Mouse (Mus musculus) lung, postnatal 0 days (tissue): ENCODE measurements around the gene Ldha. TPM values are rescaled to one million over a fixed set of nuclear protein-coding genes. Genes with fewer than 3 reads are reported as not detected.

ENCODE experiments used
- ATAC-seq: fragments of 200-750 bp; cut with Nextera tagmentation; 2 replicates; pipeline ENCODE4 v1.8.0; 2017; ENCODE audit warnings: moderate library complexity
- DNase-seq: peaks from one replicate; pipeline ENCODE4 v3.0.0-alpha.2; 2016; ENCODE audit warnings: low spot score
- H3K27ac ChIP-seq: fragments of 300-500 bp; sonication (generic); 2 replicates; pipeline ENCODE4 v1.5.1; 2014; ENCODE audit warnings: antibody characterized with exemption, mild to moderate bottlenecking, low read length, mixed read lengths
- H3K27me3 ChIP-seq: fragments of 300-500 bp; sonication (generic); replicated peaks from 2 replicates; pipeline ENCODE4 v1.6.1; 2014; ENCODE audit warnings: low read length, mixed read lengths; ENCODE audit not compliant: insufficient read depth
- H3K36me3 ChIP-seq: fragments of 300-500 bp; sonication (generic); 2 replicates; pipeline ENCODE4 v1.6.1; 2014; ENCODE audit warnings: low read length, mixed read lengths; ENCODE audit not compliant: insufficient read depth
- H3K4me1 ChIP-seq: fragments of 300-500 bp; sonication (generic); 2 replicates; pipeline ENCODE4 v1.6.1; 2014; ENCODE audit warnings: antibody characterized with exemption, low read depth, low read length, mixed read lengths; ENCODE audit not compliant: insufficient read depth
- H3K4me2 ChIP-seq: fragments of 300-500 bp; sonication (generic); replicated peaks from 2 replicates; pipeline ENCODE4 v1.6.1; 2014; ENCODE audit warnings: low read depth, mild to moderate bottlenecking, low read length, moderate library complexity, mixed read lengths
- H3K4me3 ChIP-seq: fragments of 300-500 bp; sonication (generic); 2 replicates; pipeline ENCODE4 v1.5.1; 2014; ENCODE audit warnings: low read depth, low read length
- H3K9ac ChIP-seq: fragments of 300-500 bp; sonication (generic); replicated peaks from 2 replicates; pipeline ENCODE4 v1.6.1; 2014; ENCODE audit warnings: low read depth, mild to moderate bottlenecking
- H3K9me3 ChIP-seq: fragments of 300-500 bp; sonication (generic); 2 replicates; pipeline ENCODE4 v1.6.1; 2016; ENCODE audit warnings: low read length, mixed read lengths
- CTCF ChIP-seq: IDR thresholded peaks from 2 replicates; pipeline ENCODE4 v1.5.1; 2016; ENCODE audit warnings: antibody characterized with exemption, mild to moderate bottlenecking
- EP300 ChIP-seq: IDR thresholded peaks from 2 replicates; pipeline ENCODE4 v1.6.1; 2016; ENCODE audit warnings: antibody characterized with exemption, mild to moderate bottlenecking, control low read depth
- WGBS: fragments of 180-500 bp; shearing (Covaris S2); extraction: QIAGEN DNeasy Blood & Tissue Kit; methylation state at CpG from one replicate; pipeline ENCODE4 v1.1.7; 2014; 5-methylcytosine and 5-hydroxymethylcytosine counted together
- polyA plus RNA-seq: library from polyadenylated mRNA; unstranded; fragments of >200 nt; fragmentation: Nextera tagmentation; extraction: Ambion mirVana; gene quantifications from 2 replicates; pipeline ENCODE4 v1.2.1, GENCODE M21; 2015

The Ldha gene
- polyA plus RNA-seq, 1 experiment from 2014 or later = 589 TPM

DNA sequence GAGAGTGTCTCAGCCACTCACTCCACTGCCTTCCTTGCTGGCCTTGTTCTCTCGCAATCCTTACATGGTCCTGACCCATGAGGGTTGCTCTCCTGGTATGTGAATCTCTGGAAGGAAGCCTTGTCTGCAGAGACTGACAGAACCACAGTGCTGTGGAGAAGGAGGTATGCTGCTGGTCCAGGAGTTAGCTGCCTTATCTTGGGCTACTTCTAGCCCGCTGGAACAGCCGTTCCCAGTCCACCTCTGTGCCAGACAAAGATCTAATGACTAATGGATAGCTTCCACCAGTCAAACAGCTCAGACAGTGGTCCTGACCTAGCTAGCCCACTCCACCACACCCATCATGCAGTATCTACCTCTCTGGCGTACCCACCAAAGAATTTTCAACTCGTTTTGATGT is 4.9 kb upstream of the Ldha start:
- TF ChIP-seq CTCF (no peak), EP300 (no peak)
- H3K4me1 ChIP-seq = peaks cover 30% of the 10 kb centered on the region

DNA sequence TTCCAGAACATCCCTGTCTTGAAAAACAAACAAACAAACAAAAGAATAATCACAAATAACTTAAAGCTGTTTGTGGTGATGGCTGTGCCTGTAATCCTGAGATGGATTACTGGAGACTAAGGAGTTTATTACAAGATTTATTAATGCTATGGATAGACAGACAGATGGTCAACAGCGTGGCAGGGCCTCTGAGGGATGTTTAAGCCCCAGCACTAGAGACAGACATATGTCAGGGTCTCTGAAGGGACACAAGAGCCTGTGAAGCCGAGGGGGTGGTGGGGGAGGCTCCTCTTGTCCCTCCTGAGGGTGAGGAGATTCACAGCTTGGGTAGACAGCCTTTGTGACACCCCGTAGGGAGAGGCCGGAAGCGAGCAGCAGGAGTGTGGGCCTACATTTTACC is 4.2 kb upstream of the Ldha start:
- Histone ChIP-seq H3K27ac (no peak overlapping the region), H3K36me3 (no peaks in the 10 kb centered on the region), H3K4me1 (peaks cover 26% of the 10 kb centered on the region), H3K9ac (no peak overlapping the region), H3K4me3 (no peak overlapping the region), H3K9me3 (no peaks in the 10 kb centered on the region), H3K27me3 (no peaks in the 10 kb centered on the region), H3K4me2 (no peak overlapping the region)
- ATAC-seq = no peak
- no peak for TF ChIP-seq EP300
- no peak for TF ChIP-seq CTCF
- 79% methylated on average over 5 of the region's 5 CpGs for WGBS
- no peak for DNase-seq

More for the DNA sequence above, 4.9 kb upstream of the Ldha start:
- no peaks in the 10 kb centered on the region for H3K27me3 ChIP-seq
- DNase-seq = no peak
- H3K9me3 ChIP-seq = no peaks in the 10 kb centered on the region
- ATAC-seq = no peak
- H3K9ac ChIP-seq = no peak overlapping the region
- no peaks in the 10 kb centered on the region for H3K36me3 ChIP-seq
- H3K27ac ChIP-seq = no peak overlapping the region
- no peak overlapping the region for H3K4me2 ChIP-seq
- H3K4me3 ChIP-seq = no peak overlapping the region
- 75% methylated on average over 5 of the region's 5 CpGs for WGBS

- H3K27me3 ChIP-seq = no peaks in the 10 kb centered on the region
- no peaks in the 10 kb centered on the region for H3K36me3 ChIP-seq
- DNase-seq (peak; percentile 79), ATAC-seq (peak; percentile 28)
- peak overlapping the region; percentile 87 for H3K27ac ChIP-seq
- H3K9me3 ChIP-seq = no peaks in the 10 kb centered on the region
- H3K4me2 ChIP-seq = peak overlapping the region; percentile 3
- no peak overlapping the region for H3K4me3 ChIP-seq
- whole genome bisulfite sequencing = 3% methylated on average over 9 of the region's 9 CpGs
- TF ChIP-seq CTCF = no peak
- 0 out of 2 replicates have a peak, but pooled peaks have one; percentile 4 for TF ChIP-seq EP300
- no peak overlapping the region for H3K9ac ChIP-seq
- H3K4me1 ChIP-seq = peaks cover 30% of the 10 kb centered on the region
Measured at GRCm38 (mm10) chr7:46838104-46838671, 3.1 kb upstream of the Ldha start.

DNA sequence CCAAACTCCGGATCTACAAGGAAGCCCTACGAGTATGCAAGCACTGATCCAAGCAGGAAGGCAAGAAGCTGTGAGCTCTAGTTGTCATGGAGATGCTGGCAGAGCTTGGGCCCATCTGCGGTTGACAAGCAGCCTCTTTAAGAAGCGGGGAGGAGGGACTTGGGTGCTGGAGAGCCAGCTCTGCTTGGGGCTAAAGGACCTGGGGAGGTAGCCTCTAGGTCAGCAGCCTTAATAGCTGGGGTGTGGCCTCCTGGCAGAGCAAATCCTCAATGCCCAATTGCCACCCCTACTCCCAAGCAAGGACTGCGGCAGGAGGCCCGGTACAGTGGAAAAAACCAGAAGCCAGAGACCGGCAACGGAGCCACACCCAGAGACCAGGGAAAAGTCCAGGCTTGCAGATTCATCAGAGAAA is 2.4 kb upstream of the Ldha start:
- peak overlapping the region; percentile 21 for H3K4me2 ChIP-seq
- 2% methylated on average over 8 of the region's 8 CpGs for WGBS
- peak; percentile 86 for ATAC-seq
- H3K36me3 ChIP-seq = no peaks in the 10 kb centered on the region
- H3K9ac ChIP-seq = no peak overlapping the region
- H3K27me3 ChIP-seq = no peaks in the 10 kb centered on the region
- DNase-seq = peak; percentile 97
- H3K27ac ChIP-seq = peak overlapping the region; percentile 87
- no peaks in the 10 kb centered on the region for H3K9me3 ChIP-seq
- peaks cover 27% of the 10 kb centered on the region for H3K4me1 ChIP-seq
- TF ChIP-seq CTCF (no peak), EP300 (no peak)
- no peak overlapping the region for H3K4me3 ChIP-seq

DNA sequence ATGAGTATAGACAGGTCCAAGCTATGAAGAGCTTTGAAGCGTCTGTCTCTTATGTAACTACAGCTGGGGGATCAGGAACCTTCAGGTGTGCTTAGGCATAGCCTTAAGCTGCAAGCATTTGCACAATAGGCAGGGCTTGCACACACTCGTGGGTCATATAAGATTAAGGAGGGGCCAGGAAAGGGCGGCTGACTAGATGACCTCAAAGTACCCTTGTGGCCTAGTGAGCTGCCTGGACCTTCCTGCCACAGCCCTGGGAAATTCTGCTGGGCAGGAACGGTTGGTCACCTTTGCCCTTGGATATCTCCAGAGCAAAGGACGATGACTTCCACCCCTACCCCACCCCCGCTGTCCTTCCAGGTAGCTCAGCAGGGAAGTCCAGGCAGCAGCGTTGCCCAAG is 1.8 kb upstream of the Ldha start:
- peaks cover 27% of the 10 kb centered on the region for H3K4me1 ChIP-seq
- DNase-seq (peak; percentile 64), ATAC-seq (peak; percentile 43)
- H3K36me3 ChIP-seq = no peaks in the 10 kb centered on the region
- H3K4me2 ChIP-seq = peak overlapping the region; percentile 21; the same call in 1 of the 2 replicates
- no peaks in the 10 kb centered on the region for H3K27me3 ChIP-seq
- H3K9me3 ChIP-seq = no peaks in the 10 kb centered on the region
- no peak overlapping the region for H3K9ac ChIP-seq
- 44% methylated on average over 7 of the region's 7 CpGs for WGBS
- H3K4me3 ChIP-seq = no peak overlapping the region
- TF ChIP-seq CTCF (no peak), EP300 (no peak)
- peak overlapping the region; percentile 87 for H3K27ac ChIP-seq

GRCm38 (mm10) chr7:46839861-46840260 is 1.4 kb upstream of the Ldha start:
- WGBS = 66% methylated on average over 5 of the region's 5 CpGs
- no peak for ATAC-seq
- Histone ChIP-seq H3K9ac (no peak overlapping the region), H3K27ac (peak overlapping the region; percentile 87), H3K4me1 (peaks cover 28% of the 10 kb centered on the region), H3K4me2 (no peak overlapping the region), H3K4me3 (no peak overlapping the region), H3K27me3 (no peaks in the 10 kb centered on the region), H3K9me3 (no peaks in the 10 kb centered on the region), H3K36me3 (no peaks in the 10 kb centered on the region)
- TF ChIP-seq CTCF = no peak
- TF ChIP-seq EP300 = no peak
- DNase-seq = no peak
